Mouse (Mus musculus): ENCODE data around the gene Tmem14a. TPM values are rescaled to one million over a fixed set of nuclear protein-coding genes. Genes with fewer than 3 reads are reported as not detected.

The Tmem14a gene
- total and polyA plus RNA-seq, 3 experiments: 1.6 to 4.3 (median 2.8) TPM

- TF ChIP-seq JUND (conservative IDR thresholded peaks at IDR 0.05; ENCODE audit: low read depth, low read length) (no peak), TCF12 (IDR thresholded peaks at IDR 0.05; ENCODE audit: low read depth, low read length) (no peak), RAD21 (IDR thresholded peaks at IDR 0.05; ENCODE audit: low read depth, low read length) (peak; percentile 52), SMC3 (IDR thresholded peaks at IDR 0.05; ENCODE audit: low read depth, low read length) (peak; percentile 44), UBTF (IDR thresholded peaks at IDR 0.05; ENCODE audit: low read depth, low read length) (no peak), ZKSCAN1 (IDR thresholded peaks at IDR 0.05; ENCODE audit: borderline replicate concordance, low read depth, low read length) (no peak), CTCF (conservative IDR thresholded peaks at IDR 0.05 in 1 of 2, IDR thresholded peaks at IDR 0.05 in 1 of 2; ENCODE audit: low read depth in 2 of 2, low read length in 2 of 2) (peak; percentile 17 to 64), POLR2AphosphoS2 (IDR thresholded peaks at IDR 0.05; ENCODE audit: low read depth, low read length) (no peak), BHLHE40 (IDR thresholded peaks at IDR 0.05; ENCODE audit: low read depth, low read length) (no peak)
- H3K27me3 ChIP-seq (replicated peaks): no peaks in the 10 kb centered on the region
- peak; percentile 51 for DNase-seq (ENCODE audit: extremely low read depth)
- H3K4me3 ChIP-seq (replicated peaks in 1 of 3; ENCODE audit: low read depth in 2 of 3, low read length in 2 of 3, poor library complexity in 1 of 3): no peak overlapping the region
- no peak overlapping the region for H3K9ac ChIP-seq (ENCODE audit: insufficient read depth, low read depth)
- no peaks in the 10 kb centered on the region for H3K9me3 ChIP-seq (replicated peaks; ENCODE audit: low read length)
- H3K36me3 ChIP-seq (replicated peaks in 1 of 2; ENCODE audit: control insufficient read depth in 1 of 2, insufficient read depth in 1 of 2, low read length in 1 of 2): no peaks in the 10 kb centered on the region
- in situ Hi-C loops (cut with MboI; ENCODE audit: low pct_ligation_motif_present, low pct_unique_long_range_greater_than_20kb, low sequenced_read_pairs): no loop called here
- dilution Hi-C loops (cut with MboI; ENCODE audit: extremely low pct_ligation_motif_present, extremely low pct_unique_long_range_greater_than_20kb, low sequenced_read_pairs): no loop called here
- no peaks in the 10 kb centered on the region for H3K79me2 ChIP-seq (replicated peaks; ENCODE audit: control insufficient read depth, extremely low read depth, insufficient read depth, poor library complexity, severe bottlenecking)
- H3K27ac ChIP-seq (ENCODE audit: insufficient read depth, low read depth): no peak overlapping the region
- no peaks in the 10 kb centered on the region for H3K4me1 ChIP-seq (ENCODE audit: control insufficient read depth in 1 of 2, insufficient read depth in 2 of 2)
- H3K4me2 ChIP-seq (ENCODE audit: insufficient read depth, low read depth, poor library complexity, severe bottlenecking): peak overlapping the region; percentile 75
These were observed 53.1 kb downstream of the Tmem14a start for GRCm38 (mm10) chr1:21271343-21272055.

GRCm38 (mm10) chr1:21272056-21272431 is 53.7 kb downstream of the Tmem14a start:
- no peaks in the 10 kb centered on the region for H3K4me1 ChIP-seq (ENCODE audit: control insufficient read depth in 1 of 2, insufficient read depth in 2 of 2)
- no peak overlapping the region for H3K27ac ChIP-seq (ENCODE audit: insufficient read depth, low read depth)
- in situ Hi-C loops (cut with MboI; ENCODE audit: low pct_ligation_motif_present, low pct_unique_long_range_greater_than_20kb, low sequenced_read_pairs) (no loop called here), dilution Hi-C loops (cut with MboI; ENCODE audit: extremely low pct_ligation_motif_present, extremely low pct_unique_long_range_greater_than_20kb, low sequenced_read_pairs) (no loop called here)
- no peak overlapping the region for H3K4me3 ChIP-seq (replicated peaks in 1 of 3; ENCODE audit: low read depth in 2 of 3, low read length in 2 of 3, poor library complexity in 1 of 3)
- no peaks in the 10 kb centered on the region for H3K9me3 ChIP-seq (replicated peaks; ENCODE audit: low read length)
- no peak for TF ChIP-seq GABPA (IDR thresholded peaks at IDR 0.05; ENCODE audit: insufficient replicate concordance, low read depth, low read length)
- TF ChIP-seq E2F4 (IDR thresholded peaks at IDR 0.05; ENCODE audit: insufficient replicate concordance, low read depth, low read length): no peak
- TF ChIP-seq POLR2A (IDR thresholded peaks at IDR 0.05; ENCODE audit: low read depth, low read length): no peak
- TF ChIP-seq PAX5 (IDR thresholded peaks at IDR 0.05; ENCODE audit: low read length): no peak
- no peak for TF ChIP-seq SMC3 (IDR thresholded peaks at IDR 0.05; ENCODE audit: low read depth, low read length)
- TF ChIP-seq ZNF384 (IDR thresholded peaks at IDR 0.05; ENCODE audit: low read depth, low read length): no peak
- TF ChIP-seq RAD21 (IDR thresholded peaks at IDR 0.05; ENCODE audit: low read depth, low read length): no peak
- no peak for TF ChIP-seq JUND (conservative IDR thresholded peaks at IDR 0.05; ENCODE audit: low read depth, low read length)
- no peak for TF ChIP-seq ETS1 (conservative IDR thresholded peaks at IDR 0.05; ENCODE audit: low read depth, low read length)
- no peak for TF ChIP-seq UBTF (IDR thresholded peaks at IDR 0.05; ENCODE audit: low read depth, low read length)
- H3K9ac ChIP-seq (ENCODE audit: insufficient read depth, low read depth): no peak overlapping the region
- no peaks in the 10 kb centered on the region for H3K36me3 ChIP-seq (replicated peaks in 1 of 2; ENCODE audit: control insufficient read depth in 1 of 2, insufficient read depth in 1 of 2, low read length in 1 of 2)
- H3K4me2 ChIP-seq (ENCODE audit: insufficient read depth, low read depth, poor library complexity, severe bottlenecking): peak overlapping the region; percentile 75; the same call in 1 of the 2 replicates
- H3K79me2 ChIP-seq (replicated peaks; ENCODE audit: control insufficient read depth, extremely low read depth, insufficient read depth, poor library complexity, severe bottlenecking): no peaks in the 10 kb centered on the region
- DNase-seq (ENCODE audit: extremely low read depth): no peak
- no peaks in the 10 kb centered on the region for H3K27me3 ChIP-seq (replicated peaks)

Measured in CH12.LX (cell line).